Mouse (Mus musculus): ENCODE measurements at regions not wholly inside any gene's neighbourhood (a gene's known extent, or its start where the extent isn't known, plus 50 kb on each side); places are given as distances from the start of the nearest gene placed in this dataset.

GRCm38 (mm10) chr19:49741239-49741638, 937.2 kb downstream of the Sorcs1 start:
- H3K4me2 ChIP-seq (ENCODE audit: low read depth, severe bottlenecking), result no peak overlapping the region
- H3K9me3 ChIP-seq (ENCODE audit: control insufficient read depth, low read length), result no peaks in the 10 kb centered on the region
- 69% methylated on average over 6 of the region's 6 CpGs for WGBS
- no peaks in the 10 kb centered on the region for H3K36me3 ChIP-seq (ENCODE audit: control insufficient read depth, insufficient read depth, low read length)
- no peaks in the 10 kb centered on the region for H3K4me1 ChIP-seq (ENCODE audit: control insufficient read depth, insufficient read depth, low read length)
- H3K27me3 ChIP-seq (ENCODE audit: control insufficient read depth, insufficient read depth, low read length), result no peaks in the 10 kb centered on the region
- no peak overlapping the region for H3K4me3 ChIP-seq (ENCODE audit: low read depth, low read length)
- DNase-seq (ENCODE audit: low spot score), result no peak
- ATAC-seq (ENCODE audit: insufficient number of reproducible peaks, low FRiP score, low TSS enrichment, low read depth), result no peak
- no peak overlapping the region for H3K9ac ChIP-seq (ENCODE audit: low read length)
- no peak overlapping the region for H3K27ac ChIP-seq (replicated peaks; ENCODE audit: low read depth, low read length)

GRCm38 (mm10) chr19:49739483-49740175, 938.8 kb downstream of the Sorcs1 start:
- WGBS, result 67% methylated on average over 13 of the region's 13 CpGs
- Histone ChIP-seq H3K4me2 (ENCODE audit: low read depth, severe bottlenecking) (no peak overlapping the region), H3K4me3 (ENCODE audit: low read depth, low read length) (no peak overlapping the region), H3K36me3 (ENCODE audit: control insufficient read depth, insufficient read depth, low read length) (no peaks in the 10 kb centered on the region), H3K9ac (ENCODE audit: low read length) (no peak overlapping the region), H3K27ac (replicated peaks; ENCODE audit: low read depth, low read length) (no peak overlapping the region), H3K9me3 (ENCODE audit: control insufficient read depth, low read length) (no peaks in the 10 kb centered on the region), H3K27me3 (ENCODE audit: control insufficient read depth, insufficient read depth, low read length) (no peaks in the 10 kb centered on the region), H3K4me1 (ENCODE audit: control insufficient read depth, insufficient read depth, low read length) (no peaks in the 10 kb centered on the region)
- ATAC-seq (ENCODE audit: insufficient number of reproducible peaks, low FRiP score, low TSS enrichment, low read depth), result no peak
- DNase-seq (ENCODE audit: low spot score), result no peak

- H3K27ac ChIP-seq (replicated peaks; ENCODE audit: low read depth, low read length), result no peak overlapping the region
- no peaks in the 10 kb centered on the region for H3K27me3 ChIP-seq (ENCODE audit: control insufficient read depth, insufficient read depth, low read length)
- WGBS, result 88% methylated on average over 1 of the region's 1 CpGs
- H3K4me3 ChIP-seq (ENCODE audit: low read depth, low read length), result no peak overlapping the region
- H3K9ac ChIP-seq (ENCODE audit: low read length), result no peak overlapping the region
- ATAC-seq (ENCODE audit: insufficient number of reproducible peaks, low FRiP score, low TSS enrichment, low read depth), result no peak
- no peak overlapping the region for H3K4me2 ChIP-seq (ENCODE audit: low read depth, severe bottlenecking)
- no peaks in the 10 kb centered on the region for H3K36me3 ChIP-seq (ENCODE audit: control insufficient read depth, insufficient read depth, low read length)
- H3K9me3 ChIP-seq (ENCODE audit: control insufficient read depth, low read length), result no peaks in the 10 kb centered on the region
- DNase-seq (ENCODE audit: low spot score), result no peak
- no peaks in the 10 kb centered on the region for H3K4me1 ChIP-seq (ENCODE audit: control insufficient read depth, insufficient read depth, low read length)
Measured at GRCm38 (mm10) chr19:49697659-49698058, 980.8 kb downstream of the Sorcs1 start.

- Histone ChIP-seq H3K27me3 (ENCODE audit: control insufficient read depth, insufficient read depth, low read length) (no peaks in the 10 kb centered on the region), H3K4me1 (ENCODE audit: control insufficient read depth, insufficient read depth, low read length) (no peaks in the 10 kb centered on the region), H3K4me3 (ENCODE audit: low read depth, low read length) (no peak overlapping the region), H3K9me3 (ENCODE audit: control insufficient read depth, low read length) (no peaks in the 10 kb centered on the region), H3K9ac (ENCODE audit: low read length) (no peak overlapping the region), H3K36me3 (ENCODE audit: control insufficient read depth, insufficient read depth, low read length) (no peaks in the 10 kb centered on the region), H3K27ac (replicated peaks; ENCODE audit: low read depth, low read length) (no peak overlapping the region), H3K4me2 (ENCODE audit: low read depth, severe bottlenecking) (no peak overlapping the region)
- no peak for DNase-seq (ENCODE audit: low spot score)
- WGBS, result 92% methylated on average over 15 of the region's 15 CpGs
- 0 out of 2 replicates have a peak, but pooled peaks have one; percentile 44 for ATAC-seq (ENCODE audit: insufficient number of reproducible peaks, low FRiP score, low TSS enrichment, low read depth)
Measured at GRCm38 (mm10) chr19:49685588-49686281, 992.7 kb downstream of the Sorcs1 start.

- no peak overlapping the region for H3K27ac ChIP-seq (replicated peaks; ENCODE audit: low read depth, low read length)
- no peak overlapping the region for H3K9ac ChIP-seq (ENCODE audit: low read length)
- no peaks in the 10 kb centered on the region for H3K36me3 ChIP-seq (ENCODE audit: control insufficient read depth, insufficient read depth, low read length)
- WGBS, result 56% methylated on average over 3 of the region's 3 CpGs
- DNase-seq (ENCODE audit: low spot score) (no peak), ATAC-seq (ENCODE audit: insufficient number of reproducible peaks, low FRiP score, low TSS enrichment, low read depth) (no peak)
- no peak overlapping the region for H3K4me3 ChIP-seq (ENCODE audit: low read depth, low read length)
- no peak overlapping the region for H3K4me2 ChIP-seq (ENCODE audit: low read depth, severe bottlenecking)
- no peaks in the 10 kb centered on the region for H3K27me3 ChIP-seq (ENCODE audit: control insufficient read depth, insufficient read depth, low read length)
- H3K9me3 ChIP-seq (ENCODE audit: control insufficient read depth, low read length), result no peaks in the 10 kb centered on the region
- H3K4me1 ChIP-seq (ENCODE audit: control insufficient read depth, insufficient read depth, low read length), result no peaks in the 10 kb centered on the region
Measured at GRCm38 (mm10) chr19:49681204-49681603, 997.2 kb downstream of the Sorcs1 start.

- H3K27ac ChIP-seq (replicated peaks; ENCODE audit: low read depth, low read length), result no peak overlapping the region
- H3K9ac ChIP-seq (ENCODE audit: low read length), result no peak overlapping the region
- no peaks in the 10 kb centered on the region for H3K4me1 ChIP-seq (ENCODE audit: control insufficient read depth, insufficient read depth, low read length)
- ATAC-seq (ENCODE audit: insufficient number of reproducible peaks, low FRiP score, low TSS enrichment, low read depth) (no peak), DNase-seq (ENCODE audit: low spot score) (no peak)
- no peak overlapping the region for H3K4me2 ChIP-seq (ENCODE audit: low read depth, severe bottlenecking)
- H3K36me3 ChIP-seq (ENCODE audit: control insufficient read depth, insufficient read depth, low read length), result no peaks in the 10 kb centered on the region
- H3K4me3 ChIP-seq (ENCODE audit: low read depth, low read length), result no peak overlapping the region
- no peaks in the 10 kb centered on the region for H3K27me3 ChIP-seq (ENCODE audit: control insufficient read depth, insufficient read depth, low read length)
- WGBS, result 91% methylated on average over 3 of the region's 3 CpGs
- no peaks in the 10 kb centered on the region for H3K9me3 ChIP-seq (ENCODE audit: control insufficient read depth, low read length)
Measured at GRCm38 (mm10) chr19:49680006-49680405, 998.4 kb downstream of the Sorcs1 start.

GRCm38 (mm10) chr19:49675931-49676330, 1002.5 kb downstream of the Sorcs1 start:
- Histone ChIP-seq H3K4me3 (ENCODE audit: low read depth, low read length) (no peak overlapping the region), H3K4me1 (ENCODE audit: control insufficient read depth, insufficient read depth, low read length) (no peaks in the 10 kb centered on the region), H3K4me2 (ENCODE audit: low read depth, severe bottlenecking) (no peak overlapping the region), H3K9ac (ENCODE audit: low read length) (no peak overlapping the region), H3K27me3 (ENCODE audit: control insufficient read depth, insufficient read depth, low read length) (no peaks in the 10 kb centered on the region), H3K9me3 (ENCODE audit: control insufficient read depth, low read length) (no peaks in the 10 kb centered on the region), H3K36me3 (ENCODE audit: control insufficient read depth, insufficient read depth, low read length) (no peaks in the 10 kb centered on the region), H3K27ac (replicated peaks; ENCODE audit: low read depth, low read length) (no peak overlapping the region)
- DNase-seq (ENCODE audit: low spot score), result no peak
- WGBS, result 63% methylated on average over 2 of the region's 2 CpGs
- no peak for ATAC-seq (ENCODE audit: insufficient number of reproducible peaks, low FRiP score, low TSS enrichment, low read depth)

- Histone ChIP-seq H3K27ac (replicated peaks; ENCODE audit: low read depth, low read length) (no peak overlapping the region), H3K9me3 (ENCODE audit: control insufficient read depth, low read length) (no peaks in the 10 kb centered on the region), H3K4me1 (ENCODE audit: control insufficient read depth, insufficient read depth, low read length) (no peaks in the 10 kb centered on the region), H3K4me3 (ENCODE audit: low read depth, low read length) (no peak overlapping the region), H3K9ac (ENCODE audit: low read length) (no peak overlapping the region), H3K36me3 (ENCODE audit: control insufficient read depth, insufficient read depth, low read length) (no peaks in the 10 kb centered on the region), H3K27me3 (ENCODE audit: control insufficient read depth, insufficient read depth, low read length) (no peaks in the 10 kb centered on the region), H3K4me2 (ENCODE audit: low read depth, severe bottlenecking) (no peak overlapping the region)
- ATAC-seq (ENCODE audit: insufficient number of reproducible peaks, low FRiP score, low TSS enrichment, low read depth) (no peak; the same call in 1 of the 2 replicates), DNase-seq (ENCODE audit: low spot score) (no peak)
- 79% methylated on average over 7 of the region's 7 CpGs for WGBS
Measured at GRCm38 (mm10) chr19:49629963-49630362, 1048.5 kb downstream of the Sorcs1 start.

Measured in limb, embryonic 11.5 days (tissue).